Mouse (Mus musculus): ENCODE data around the gene Hap1. TPM values are rescaled to one million over a fixed set of nuclear protein-coding genes. Genes with fewer than 3 reads are reported as not detected.

Hap1 gene
- total RNA-seq, 2 experiments from 2014 or later: not detected

Other genes starting within 250 kb of the Hap1 start
- gene Krt13, start 234.6 kb downstream of the Hap1 start, total RNA-seq (2015; ENCODE audit: low replicate concordance): not detected in 2 replicates
- not detected in 2 replicates for gene Krt13, start 234.6 kb downstream of the Hap1 start, total RNA-seq (2017; ENCODE audit: low replicate concordance)
- not detected in 2 replicates for gene Krt15, start 220.2 kb downstream of the Hap1 start, total RNA-seq (2015; ENCODE audit: low replicate concordance)
- not detected in 2 replicates for gene Krt15, start 220.2 kb downstream of the Hap1 start, total RNA-seq (2017; ENCODE audit: low replicate concordance)
- not detected in 2 replicates for gene Krt19, start 207.5 kb downstream of the Hap1 start, total RNA-seq (2015; ENCODE audit: low replicate concordance)
- not detected in 2 replicates for gene Krt19, start 207.5 kb downstream of the Hap1 start, total RNA-seq (2017; ENCODE audit: low replicate concordance)
- not detected in 2 replicates for gene Krt9, start 162.9 kb downstream of the Hap1 start, total RNA-seq (2015; ENCODE audit: low replicate concordance)
- 0.28 TPM in 1 of 2 replicates, not detected in the other for gene Krt9, start 162.9 kb downstream of the Hap1 start, total RNA-seq (2017; ENCODE audit: low replicate concordance)
- gene Krt14, start 148.6 kb downstream of the Hap1 start, total RNA-seq (2015; ENCODE audit: low replicate concordance): not detected in 2 replicates
- gene Krt14, start 148.6 kb downstream of the Hap1 start, total RNA-seq (2017; ENCODE audit: low replicate concordance): not detected in 2 replicates
- gene Krt16, start 107.2 kb downstream of the Hap1 start, total RNA-seq (2015; ENCODE audit: low replicate concordance): not detected in 2 replicates
- not detected in 2 replicates for gene Krt16, start 107.2 kb downstream of the Hap1 start, total RNA-seq (2017; ENCODE audit: low replicate concordance)
- not detected in 2 replicates for gene Krt17, start 95.1 kb downstream of the Hap1 start, total RNA-seq (2015; ENCODE audit: low replicate concordance)
- not detected in 2 replicates for gene Krt17, start 95.1 kb downstream of the Hap1 start, total RNA-seq (2017; ENCODE audit: low replicate concordance)
- gene Krt42, start 86.3 kb downstream of the Hap1 start, total RNA-seq (2015; ENCODE audit: low replicate concordance): not detected in 2 replicates
- gene Krt42, start 86.3 kb downstream of the Hap1 start, total RNA-seq (2017; ENCODE audit: low replicate concordance): not detected in 2 replicates
- gene Eif1, start 36.2 kb downstream of the Hap1 start, total RNA-seq (2015; ENCODE audit: low replicate concordance): 580 and 688 TPM in 2 replicates
- 168 and 350 TPM in 2 replicates for gene Eif1, start 36.2 kb downstream of the Hap1 start, total RNA-seq (2017; ENCODE audit: low replicate concordance)
- gene Gast, start 21.7 kb downstream of the Hap1 start, total RNA-seq (2015; ENCODE audit: low replicate concordance): not detected in 2 replicates
- gene Gast, start 21.7 kb downstream of the Hap1 start, total RNA-seq (2017; ENCODE audit: low replicate concordance): not detected in 2 replicates
- gene Jup, start 41.6 kb upstream of the Hap1 start, total RNA-seq (2015; ENCODE audit: low replicate concordance): 1.5 and 2.3 TPM in 2 replicates
- gene Jup, start 41.6 kb upstream of the Hap1 start, total RNA-seq (2017; ENCODE audit: low replicate concordance): 0.28 and 1.8 TPM in 2 replicates
- gene P3h4, start 58.7 kb upstream of the Hap1 start, total RNA-seq (2015; ENCODE audit: low replicate concordance): not detected in 2 replicates
- gene P3h4, start 58.7 kb upstream of the Hap1 start, total RNA-seq (2017; ENCODE audit: low replicate concordance): not detected in 2 replicates
- not detected in 2 replicates for gene Fkbp10, start 59.6 kb upstream of the Hap1 start, total RNA-seq (2015; ENCODE audit: low replicate concordance)
- not detected in 2 replicates for gene Fkbp10, start 59.6 kb upstream of the Hap1 start, total RNA-seq (2017; ENCODE audit: low replicate concordance)
- gene Nt5c3b, start 85.7 kb upstream of the Hap1 start, total RNA-seq (2015; ENCODE audit: low replicate concordance): 2.1 and 10.0 TPM in 2 replicates
- gene Nt5c3b, start 85.7 kb upstream of the Hap1 start, total RNA-seq (2017; ENCODE audit: low replicate concordance): 1.7 and 6.3 TPM in 2 replicates
- gene Klhl10, start 85.8 kb upstream of the Hap1 start, total RNA-seq (2015; ENCODE audit: low replicate concordance): not detected in 2 replicates
- not detected in 2 replicates for gene Klhl10, start 85.8 kb upstream of the Hap1 start, total RNA-seq (2017; ENCODE audit: low replicate concordance)
- 2.3 and 3.7 TPM in 2 replicates for gene Klhl11, start 116.6 kb upstream of the Hap1 start, total RNA-seq (2015; ENCODE audit: low replicate concordance)
- 5.3 and 7.2 TPM in 2 replicates for gene Klhl11, start 116.6 kb upstream of the Hap1 start, total RNA-seq (2017; ENCODE audit: low replicate concordance)
- gene Acly, start 171.9 kb upstream of the Hap1 start, total RNA-seq (2015; ENCODE audit: low replicate concordance): 29.0 and 34.4 TPM in 2 replicates
- 16.2 and 28.4 TPM in 2 replicates for gene Acly, start 171.9 kb upstream of the Hap1 start, total RNA-seq (2017; ENCODE audit: low replicate concordance)
- not detected in 2 replicates for gene Ttc25, start 189.5 kb upstream of the Hap1 start, total RNA-seq (2015; ENCODE audit: low replicate concordance)
- not detected in 2 replicates for gene Ttc25, start 189.5 kb upstream of the Hap1 start, total RNA-seq (2017; ENCODE audit: low replicate concordance)
- gene Cnp, start 218.8 kb upstream of the Hap1 start, total RNA-seq (2015; ENCODE audit: low replicate concordance): 1.5 and 1.9 TPM in 2 replicates
- gene Cnp, start 218.8 kb upstream of the Hap1 start, total RNA-seq (2017; ENCODE audit: low replicate concordance): 4.3 and 4.5 TPM in 2 replicates

Measured in erythroblast, adult 5-6 weeks (primary cell).